Mouse (Mus musculus) spleen, postnatal 4 days (tissue): ENCODE measurements around the gene Gm49380.
"Not testable (repeated sequence)": the region's sequence is repeated elsewhere in the genome, so short reads cannot be mapped to it uniquely, and the experiment has no call there.

Source experiments
- DNase-seq, 2 experiments: peaks; one replicate each; pipeline ENCODE4 v3.0.0; 2022; ENCODE audit warnings: low spot score in 2 of 2

Gm49380 gene

DNA sequence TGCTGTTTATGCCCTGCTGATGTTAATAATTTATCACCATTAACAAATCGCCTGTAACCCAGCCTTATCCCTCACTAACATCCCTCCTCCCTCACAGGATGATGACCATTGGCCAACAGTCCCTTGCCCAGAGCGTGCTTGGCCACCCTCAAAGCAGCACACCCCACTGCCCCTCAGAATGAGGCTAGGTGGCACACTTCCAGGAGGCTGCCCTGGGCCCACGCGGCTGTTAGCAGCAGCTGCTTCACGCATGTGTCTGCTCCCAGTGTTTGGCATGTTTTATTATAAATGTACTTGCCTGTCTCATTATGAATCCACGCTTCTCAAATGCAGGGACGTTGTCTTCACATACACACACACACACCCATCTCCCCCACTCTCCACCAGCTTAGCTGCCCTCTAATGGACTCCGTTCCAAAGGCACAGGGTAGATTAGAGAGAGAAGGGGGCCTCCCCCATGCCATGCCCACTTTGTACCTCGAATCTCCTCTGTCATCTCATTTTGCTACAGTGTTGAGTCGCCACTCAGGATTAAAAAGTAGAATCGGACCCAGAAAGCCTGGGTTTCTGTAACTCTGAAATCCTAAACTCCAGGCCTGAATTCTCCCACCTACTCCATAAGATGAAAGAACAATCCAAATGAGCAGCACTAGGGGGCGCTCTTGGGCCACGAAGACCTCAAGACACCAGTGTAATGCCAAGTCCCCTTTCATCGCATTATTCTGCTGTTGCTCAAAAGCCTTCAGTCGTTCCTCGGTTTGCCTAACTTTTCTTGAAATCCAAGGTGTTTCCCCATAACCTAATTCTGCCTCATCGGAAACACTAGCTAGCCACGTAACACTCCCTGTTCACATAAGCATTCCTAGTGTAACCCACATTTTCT is 12.5 kb upstream of the Gm49380 start:
- peak; percentile 77 to 91 for DNase-seq

DNA sequence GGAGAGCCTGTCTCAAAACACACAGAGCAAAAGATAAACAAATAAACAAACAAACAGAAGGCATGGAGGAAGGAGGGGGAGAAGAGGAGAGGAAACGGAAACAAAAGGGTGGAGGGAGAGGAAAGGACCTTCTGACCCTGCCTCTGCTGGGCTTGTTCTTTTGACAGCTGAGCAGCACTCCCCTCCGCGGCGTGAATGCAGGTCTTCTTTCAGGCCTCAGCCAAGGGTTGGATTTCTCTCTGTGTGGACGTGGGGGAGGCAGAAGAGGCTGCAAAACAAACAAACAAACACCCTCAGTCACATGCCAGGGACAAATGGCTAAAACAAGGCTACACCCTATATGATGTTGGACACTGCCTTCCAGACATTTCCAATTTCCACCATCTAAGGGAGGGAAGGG is 11.7 kb upstream of the Gm49380 start:
- DNase-seq, result no peak

DNA sequence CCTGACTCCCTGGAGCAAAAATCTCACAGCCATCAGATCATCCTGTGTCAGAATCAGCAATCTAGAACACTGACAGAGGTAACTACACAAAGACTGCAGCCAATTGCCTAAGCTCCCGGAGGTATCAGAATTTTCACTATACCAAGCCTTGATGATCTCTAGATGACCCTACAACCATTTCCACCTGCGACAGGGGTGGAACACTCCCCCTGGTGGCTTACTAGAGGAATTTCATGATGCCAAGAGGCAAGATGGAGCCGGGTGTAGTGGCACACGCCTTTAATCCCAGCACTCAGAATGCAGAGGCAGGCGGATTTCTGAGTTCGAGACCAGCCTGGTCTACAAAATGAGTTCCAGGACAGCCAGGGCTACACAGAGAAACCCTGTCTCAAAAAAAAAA is 11.0 kb upstream of the Gm49380 start:
- no peak for DNase-seq

DNA sequence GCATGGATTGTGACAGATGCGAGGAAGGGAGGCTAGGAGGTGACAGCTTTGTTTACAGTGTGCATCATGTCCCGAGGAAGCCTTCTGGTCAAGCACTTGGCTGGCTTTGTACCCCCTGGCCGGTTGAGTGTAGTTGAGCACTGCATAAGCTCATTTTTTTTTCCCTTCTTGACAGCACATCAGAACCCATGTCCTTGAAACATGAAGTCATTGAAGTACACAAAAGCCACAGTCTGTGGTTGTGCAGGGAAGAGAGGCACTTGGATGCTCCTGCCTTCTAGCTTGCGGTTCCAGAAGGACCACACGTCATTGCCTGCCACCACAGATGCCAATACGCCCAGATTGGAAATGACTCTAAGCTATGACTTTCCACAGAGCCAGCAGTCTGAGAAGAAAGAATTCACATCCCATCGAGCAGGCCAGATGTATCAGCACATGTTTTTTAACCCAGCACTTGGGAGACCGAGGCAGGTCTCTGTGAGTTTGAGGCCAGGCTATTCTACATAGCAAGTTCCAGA is 6.7 kb upstream of the Gm49380 start:
- no peak for DNase-seq

DNA sequence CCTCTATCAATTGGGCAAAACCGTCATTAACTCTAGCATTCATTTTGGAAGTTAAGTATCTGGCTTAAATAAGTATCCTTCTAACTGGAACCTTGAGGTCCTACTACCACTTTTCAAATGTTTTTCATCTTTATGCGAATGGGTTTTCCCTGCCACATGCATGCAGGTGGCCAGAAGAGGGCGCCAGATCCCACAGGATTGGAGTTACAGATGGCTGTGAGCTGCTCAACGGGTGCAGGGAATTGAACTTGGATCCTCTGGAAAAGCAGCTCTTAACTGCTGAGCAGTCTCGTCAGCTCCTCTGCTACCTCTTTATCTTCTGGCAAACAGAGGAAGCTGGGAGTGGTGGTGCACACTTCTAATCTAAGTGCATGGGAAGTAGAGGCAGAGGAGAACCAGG is 5.7 kb upstream of the Gm49380 start:
- DNase-seq, result peak; percentile 62 to 88

DNA sequence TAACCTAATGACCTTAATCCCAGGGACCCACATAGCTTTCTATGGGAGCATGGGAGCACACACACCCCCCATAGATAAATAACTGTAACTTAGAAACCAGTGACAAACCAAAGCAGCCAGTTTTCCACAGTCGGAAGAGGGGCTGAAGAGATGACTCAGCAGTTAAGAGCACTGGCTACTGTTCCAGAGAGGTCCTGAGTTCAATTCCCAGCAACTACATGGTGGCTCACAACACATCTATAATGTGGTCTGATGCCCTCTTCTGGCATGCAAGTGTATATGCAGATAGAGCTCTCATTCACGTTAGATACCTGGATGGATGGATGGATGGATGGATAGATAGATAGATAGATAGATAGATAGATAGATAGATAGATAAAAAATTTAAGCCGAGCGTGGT is 2.9 kb upstream of the Gm49380 start:
- no peak for DNase-seq

GRCm38 (mm10) chr9:44115599-44115998 is 2.3 kb upstream of the Gm49380 start:
- no peak for DNase-seq

DNA sequence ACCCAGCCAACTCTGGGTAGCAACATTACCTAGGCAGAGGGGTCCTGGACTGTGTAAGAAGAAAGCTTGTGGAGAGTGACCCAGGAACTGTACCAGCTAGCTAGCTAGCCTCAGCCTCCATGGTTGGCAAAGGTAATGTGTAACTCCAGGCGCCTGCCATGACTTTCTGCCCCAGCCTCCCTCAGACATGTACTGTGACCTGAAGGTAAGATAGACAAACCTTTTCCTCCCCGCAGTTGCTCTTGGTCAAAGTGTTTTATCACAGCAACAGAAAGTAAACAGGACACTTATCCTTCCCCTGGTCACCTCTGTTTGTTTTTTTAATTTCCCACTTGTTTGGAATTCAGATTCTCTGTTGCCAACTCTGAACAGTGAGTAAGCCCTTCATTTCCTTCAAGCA is 1.2 kb upstream of the Gm49380 start:
- no peak for DNase-seq

DNA sequence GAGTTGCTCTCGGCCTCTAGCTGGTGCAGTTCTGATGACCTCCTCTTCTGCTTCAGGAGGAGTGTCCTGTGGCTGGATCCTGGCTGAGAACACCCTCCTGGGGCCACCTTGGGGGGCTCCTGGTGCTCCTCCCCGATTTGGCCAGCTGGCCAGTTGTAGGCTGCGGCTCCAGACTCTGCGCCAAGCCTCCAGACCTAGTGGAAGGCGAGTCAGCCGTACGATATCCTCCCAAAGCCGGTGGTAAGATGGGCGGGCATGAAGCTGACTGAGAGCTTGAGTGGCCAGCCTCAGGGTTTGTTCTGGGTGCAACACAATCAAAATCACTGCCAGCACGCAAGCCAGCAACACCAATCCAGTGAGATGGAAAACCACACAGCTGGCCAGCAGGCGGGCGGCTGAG is 1.4 kb downstream of the Gm49380 start:
- not testable (repeated sequence) for DNase-seq

DNA sequence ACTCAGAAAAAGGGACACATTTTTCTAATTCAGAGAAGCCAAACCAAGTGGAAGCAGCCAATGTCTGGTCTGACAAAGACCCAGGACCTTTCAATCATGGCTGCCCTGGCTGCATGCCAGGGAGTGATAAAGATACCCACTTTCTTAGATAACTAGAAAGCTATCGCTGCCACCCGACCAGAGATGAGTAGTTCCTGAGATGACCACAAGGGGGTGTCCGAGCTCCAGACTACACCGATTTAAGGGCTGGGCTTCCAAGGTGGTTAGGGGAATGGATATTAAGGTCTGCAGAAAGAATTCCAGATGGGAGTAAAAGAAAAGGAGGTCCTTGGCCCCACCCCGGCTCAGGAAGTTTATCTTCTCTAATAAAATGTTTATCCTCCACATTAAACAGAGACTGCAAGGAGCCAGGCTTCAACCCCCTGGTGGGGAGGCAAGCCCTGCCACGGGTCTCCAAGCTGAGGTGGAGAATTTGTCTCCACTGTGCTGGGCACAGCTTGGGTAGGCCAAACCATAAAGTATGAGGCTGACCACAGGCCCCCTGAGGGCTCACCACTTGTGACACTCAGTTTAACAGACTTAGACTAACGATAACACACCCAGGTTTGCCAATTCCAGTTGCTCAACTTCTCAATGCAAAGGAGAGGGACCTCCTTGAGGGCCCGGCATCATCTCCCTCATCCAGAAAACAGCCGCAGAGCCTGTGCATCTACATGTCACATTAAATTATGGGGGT is 3.8 kb downstream of the Gm49380 start:
- DNase-seq, result peak; percentile 77 to 91

DNA sequence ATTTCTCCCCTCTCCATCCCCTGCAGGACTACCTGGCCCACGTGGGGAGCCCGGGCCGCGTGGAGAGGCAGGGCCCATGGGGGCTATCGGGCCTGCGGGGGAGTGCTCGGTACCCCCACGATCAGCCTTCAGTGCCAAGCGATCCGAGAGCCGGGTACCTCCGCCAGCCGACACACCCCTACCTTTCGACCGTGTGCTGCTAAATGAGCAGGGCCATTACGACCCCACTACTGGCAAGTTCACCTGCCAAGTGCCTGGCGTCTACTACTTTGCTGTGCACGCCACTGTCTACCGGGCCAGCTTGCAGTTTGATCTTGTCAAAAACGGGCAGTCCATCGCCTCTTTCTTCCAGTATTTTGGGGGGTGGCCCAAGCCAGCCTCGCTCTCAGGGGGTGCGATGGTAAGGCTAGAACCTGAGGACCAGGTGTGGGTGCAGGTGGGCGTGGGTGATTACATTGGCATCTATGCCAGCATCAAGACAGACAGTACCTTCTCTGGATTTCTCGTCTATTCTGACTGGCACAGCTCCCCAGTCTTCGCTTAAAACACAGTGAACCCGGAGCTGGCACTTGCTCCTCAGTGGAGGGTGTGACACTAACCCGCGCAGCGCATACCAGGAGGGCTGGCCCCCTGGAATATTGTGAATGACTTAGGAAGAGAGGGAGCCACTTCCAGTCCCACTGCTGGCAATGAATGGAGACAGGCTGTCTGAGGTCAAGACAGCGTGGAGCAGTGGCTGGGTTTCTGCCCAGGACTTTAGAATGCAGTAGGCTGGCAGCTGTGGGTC is 4.8 kb downstream of the Gm49380 start:
- DNase-seq, result no peak

DNA sequence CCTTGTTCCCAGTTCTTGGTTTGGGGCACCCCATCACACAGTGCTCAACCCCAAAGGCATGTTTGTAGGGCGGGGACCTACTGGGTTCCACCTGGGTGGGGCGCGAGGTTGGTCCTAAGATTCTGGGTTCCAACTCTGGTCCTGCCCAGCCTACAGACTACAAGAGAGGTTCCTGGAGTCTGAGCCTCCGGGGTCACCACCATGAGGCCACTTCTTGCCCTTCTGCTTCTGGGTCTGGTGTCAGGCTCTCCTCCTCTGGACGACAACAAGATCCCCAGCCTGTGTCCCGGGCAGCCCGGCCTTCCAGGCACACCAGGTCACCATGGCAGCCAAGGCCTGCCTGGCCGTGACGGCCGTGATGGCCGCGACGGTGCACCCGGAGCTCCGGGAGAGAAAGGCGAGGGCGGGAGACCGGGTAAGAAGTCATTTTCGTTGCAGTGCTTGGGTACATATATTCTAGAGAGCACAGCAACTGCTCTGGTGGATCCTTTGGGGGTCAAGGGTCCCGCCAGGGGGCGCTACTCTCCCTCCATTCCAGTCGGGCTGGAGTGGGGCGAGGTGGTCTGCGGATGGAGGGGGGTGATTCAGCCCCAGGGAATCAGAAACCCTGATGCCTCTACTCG is 5.6 kb downstream of the Gm49380 start:
- DNase-seq, result no peak

- DNase-seq, result peak in 1 of 2 experiments; percentile 45
Measured at GRCm38 (mm10) chr9:44107110-44107509, 6.2 kb downstream of the Gm49380 start, which contains the start of gene C1qtnf5. Gene C1qtnf5 (plus strand): TSS chr9:44107245.

GRCm38 (mm10) chr9:44106596-44106995 is 6.7 kb downstream of the Gm49380 start:
- no peak for DNase-seq

DNA sequence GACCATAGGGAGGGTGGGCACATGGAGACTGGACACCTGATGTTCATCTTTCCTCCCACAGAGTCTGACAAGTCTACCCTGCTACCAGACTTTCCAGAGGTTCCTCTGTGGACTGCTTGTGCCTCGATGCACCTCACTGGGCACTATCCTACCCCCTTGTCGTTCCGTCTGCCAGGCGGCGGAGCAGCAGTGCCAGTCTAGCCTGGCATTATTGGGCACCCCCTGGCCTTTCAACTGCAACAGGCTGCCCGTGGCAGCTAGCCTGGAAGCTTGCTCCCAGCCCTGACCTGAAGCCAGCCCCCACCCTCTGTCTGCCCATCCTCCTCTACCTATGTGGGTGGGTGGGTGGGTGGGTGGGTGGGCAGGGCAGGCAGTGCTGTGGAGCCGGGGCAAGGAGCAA is 7.1 kb downstream of the Gm49380 start:
- DNase-seq, result no peak

GRCm38 (mm10) chr9:44105781-44106180 is 7.5 kb downstream of the Gm49380 start:
- no peak for DNase-seq

DNA sequence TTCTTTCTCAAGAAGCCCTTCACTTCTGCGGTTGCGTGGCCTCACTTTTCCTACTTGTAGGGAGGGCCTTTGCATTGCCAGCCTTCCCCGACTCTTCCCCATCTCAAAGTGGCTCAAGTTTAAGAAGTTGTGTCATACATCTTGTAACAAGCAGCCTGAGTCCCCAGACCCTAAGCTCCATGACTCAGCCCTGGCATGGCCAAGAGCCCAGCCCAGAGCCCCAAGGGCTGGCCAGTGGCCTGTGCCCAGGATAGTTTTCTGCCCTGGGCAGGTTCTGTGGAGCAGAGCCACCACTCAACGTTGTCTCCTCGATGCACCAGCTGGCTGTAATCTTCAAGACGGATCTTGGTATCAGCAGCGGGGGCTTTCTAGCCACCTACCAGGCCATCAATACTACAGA is 8.4 kb downstream of the Gm49380 start:
- no peak for DNase-seq

GRCm38 (mm10) chr9:44101490-44101889 is 11.8 kb downstream of the Gm49380 start, which contains the start of gene Mfrp:
Gene Mfrp (plus strand): TSS chr9:44101729.
- no peak for DNase-seq

DNA sequence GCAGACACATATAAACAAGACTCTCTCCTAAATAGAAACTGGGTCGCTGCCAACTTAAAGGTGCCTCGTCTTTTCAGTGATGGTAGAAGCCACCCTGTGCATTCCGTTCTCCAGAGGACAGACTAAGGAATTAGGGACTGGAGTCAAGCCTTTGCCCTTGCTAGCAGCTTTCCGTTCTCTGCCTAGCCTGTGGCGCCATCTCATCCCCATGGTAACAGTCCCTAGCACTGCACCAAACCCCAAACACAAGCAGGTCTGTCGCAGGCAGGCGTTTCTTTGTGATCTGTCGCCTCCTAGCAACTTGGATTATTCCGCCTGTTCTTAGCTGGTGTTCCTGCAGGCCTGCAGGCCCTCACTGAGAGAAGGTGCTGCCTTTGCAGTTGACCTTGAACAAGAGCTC is 16.8 kb downstream of the Gm49380 start:
- DNase-seq, result no peak

- DNase-seq, result no peak
Measured at GRCm38 (mm10) chr9:44095781-44096180, 17.5 kb downstream of the Gm49380 start.

DNA sequence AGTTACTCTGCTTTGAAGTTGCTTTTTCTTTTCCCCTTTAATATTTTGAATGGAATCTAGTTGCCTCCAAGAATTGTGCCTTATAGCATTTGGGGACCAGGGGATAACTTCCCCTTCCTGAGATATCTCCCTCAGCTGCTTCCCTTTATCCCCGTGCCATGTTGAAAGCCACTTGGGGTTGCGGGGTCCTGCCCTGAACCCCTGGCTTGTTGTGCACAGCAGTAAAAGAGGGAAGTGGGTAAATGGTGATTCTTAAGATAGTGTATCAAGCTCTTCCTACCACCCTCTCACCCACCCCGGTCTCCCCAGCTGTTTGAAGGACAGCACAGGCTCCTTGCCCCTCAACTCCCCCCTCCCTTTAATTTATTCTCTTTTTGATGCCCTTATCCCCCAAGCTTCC is 18.6 kb downstream of the Gm49380 start:
- DNase-seq, result no peak
